Mouse (Mus musculus): Measurements from ENCODE around the gene Fars2. TPM values are rescaled to one million over a fixed set of nuclear protein-coding genes. Genes with fewer than 3 reads are reported as not detected.

Gene Fars2
- total and polyA plus RNA-seq, 3 experiments = 32.0 to 57.6 (median 54.6) TPM

DNA sequence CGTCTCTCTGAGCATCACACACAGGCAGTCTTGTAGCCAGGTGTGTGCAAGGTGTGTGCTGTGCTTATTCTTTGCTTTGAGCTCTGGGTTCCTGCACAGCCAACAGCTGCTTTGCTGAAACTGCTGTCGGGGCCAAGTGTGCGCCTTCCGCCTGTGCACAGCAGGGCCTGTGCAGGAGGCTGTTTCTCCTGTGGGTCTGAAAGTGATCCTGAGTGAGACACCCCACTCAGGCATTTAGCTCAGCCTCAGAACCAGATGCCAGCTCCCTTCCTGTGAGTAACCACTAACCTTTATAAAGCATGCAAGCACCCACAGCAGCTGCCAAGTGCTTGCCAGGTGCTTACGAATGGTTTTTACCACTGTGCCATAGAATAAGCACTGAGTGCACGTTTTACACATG, 249.1 kb downstream of the Fars2 start:
- H3K4me1 ChIP-seq (ENCODE audit: insufficient read depth, low read depth, low read length) = no peaks in the 10 kb centered on the region; the same call in 1 of the 2 replicates
- DNase-seq (ENCODE audit: low spot score) = no peak
- H3K9me3 ChIP-seq (replicated peaks) = no peaks in the 10 kb centered on the region
- no peak overlapping the region for H3K4me3 ChIP-seq (ENCODE audit: low read depth, low read length)
- no peak for ATAC-seq (ENCODE audit: extremely low read depth, insufficient number of reproducible peaks, low FRiP score, poor library complexity, severe bottlenecking)
- H3K27me3 ChIP-seq (ENCODE audit: insufficient read depth, low read length) = no peaks in the 10 kb centered on the region
- no peak for TF ChIP-seq TAL1 (conservative IDR thresholded peaks at IDR 0.05; ENCODE audit: low read depth, low read length)
- no peak for TF ChIP-seq GATA2 (IDR thresholded peaks at IDR 0.05; ENCODE audit: borderline replicate concordance, low read depth, low read length)
- no peak for TF ChIP-seq GATA1 (IDR thresholded peaks at IDR 0.05; ENCODE audit: borderline replicate concordance, low read length)
- TF ChIP-seq POLR2AphosphoS5 (IDR thresholded peaks at IDR 0.05; ENCODE audit: insufficient replicate concordance, low read depth, low read length) = no peak
- no peak for TF ChIP-seq CTCF (IDR thresholded peaks at IDR 0.05; ENCODE audit: low read depth, low read length)
- H3K36me3 ChIP-seq (replicated peaks) = peaks cover 16% of the 10 kb centered on the region

DNA sequence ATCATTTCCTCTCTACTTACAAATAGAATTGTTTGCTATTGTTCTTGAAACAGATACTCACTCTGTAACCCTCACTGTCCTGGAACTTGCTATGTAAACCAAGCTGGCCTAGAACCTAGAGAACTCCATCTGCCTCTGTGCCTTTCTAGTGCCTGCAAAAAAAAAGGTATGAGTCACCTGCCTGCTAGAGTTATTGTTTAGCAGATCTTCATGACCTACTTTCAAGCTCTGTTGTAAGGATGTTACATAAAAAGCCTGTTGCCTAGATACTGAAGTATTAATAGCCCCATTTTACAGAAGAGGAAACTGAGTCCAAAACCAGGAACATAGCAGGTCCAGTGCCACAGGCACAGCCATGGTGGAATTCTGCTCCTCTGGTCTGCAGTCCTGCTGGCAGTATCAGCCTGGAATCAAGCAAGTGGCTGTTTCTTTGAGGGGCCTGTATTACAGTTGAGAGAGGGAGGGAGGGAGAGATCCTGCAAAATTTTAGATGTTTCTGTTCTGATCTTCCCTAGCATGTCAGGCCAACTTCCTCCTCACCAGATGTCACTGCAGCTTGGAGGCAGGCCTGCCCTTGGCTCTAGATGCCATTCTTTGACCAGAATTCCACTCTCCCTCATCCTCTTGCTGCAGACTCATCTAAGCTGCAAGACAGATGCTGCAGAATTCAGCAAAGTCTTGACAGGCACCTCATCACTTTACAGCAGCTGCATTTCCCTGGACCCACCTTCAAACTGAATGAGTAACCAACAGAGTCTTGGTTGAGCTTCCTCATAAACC, 250.7 kb downstream of the Fars2 start:
- ATAC-seq (ENCODE audit: extremely low read depth, insufficient number of reproducible peaks, low FRiP score, poor library complexity, severe bottlenecking) = no peak
- TF ChIP-seq TAL1 (conservative IDR thresholded peaks at IDR 0.05; ENCODE audit: low read depth, low read length) = no peak
- no peak for TF ChIP-seq CTCF (IDR thresholded peaks at IDR 0.05; ENCODE audit: low read depth, low read length)
- no peak for TF ChIP-seq GATA2 (IDR thresholded peaks at IDR 0.05; ENCODE audit: borderline replicate concordance, low read depth, low read length)
- TF ChIP-seq GATA1 (IDR thresholded peaks at IDR 0.05; ENCODE audit: borderline replicate concordance, low read length) = no peak
- no peak for TF ChIP-seq POLR2AphosphoS5 (IDR thresholded peaks at IDR 0.05; ENCODE audit: insufficient replicate concordance, low read depth, low read length)
- Histone ChIP-seq H3K4me3 (ENCODE audit: low read depth, low read length) (no peak overlapping the region), H3K36me3 (replicated peaks) (peaks cover 13% of the 10 kb centered on the region), H3K9me3 (replicated peaks) (no peaks in the 10 kb centered on the region), H3K4me1 (ENCODE audit: insufficient read depth, low read depth, low read length) (no peaks in the 10 kb centered on the region; the same call in 1 of the 2 replicates), H3K27me3 (ENCODE audit: insufficient read depth, low read length) (no peaks in the 10 kb centered on the region)
- no peak for DNase-seq (ENCODE audit: low spot score)

DNA sequence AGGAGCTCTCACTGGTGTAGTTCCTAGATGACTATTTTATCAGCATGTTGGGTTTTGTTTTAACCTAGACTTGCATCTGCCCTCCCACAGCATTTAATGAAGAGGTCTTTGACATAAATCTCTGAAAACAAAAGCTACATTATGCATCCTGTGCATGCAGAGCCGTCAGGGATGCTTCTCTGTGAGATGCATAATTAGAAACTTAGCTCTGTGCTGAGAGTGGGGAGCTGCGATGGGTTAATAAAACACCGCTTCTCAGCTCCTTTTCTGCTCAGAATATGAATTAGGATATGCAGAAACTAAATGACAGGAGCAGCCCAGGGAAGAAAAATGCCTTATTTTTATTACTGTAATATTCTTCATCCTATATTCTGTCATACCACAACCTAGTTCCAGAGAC, 251.6 kb downstream of the Fars2 start:
- Histone ChIP-seq H3K36me3 (replicated peaks) (peaks cover 8% of the 10 kb centered on the region), H3K9me3 (replicated peaks) (no peaks in the 10 kb centered on the region), H3K4me3 (ENCODE audit: low read depth, low read length) (no peak overlapping the region), H3K27me3 (ENCODE audit: insufficient read depth, low read length) (no peaks in the 10 kb centered on the region), H3K4me1 (ENCODE audit: insufficient read depth, low read depth, low read length) (no peaks in the 10 kb centered on the region; the same call in 1 of the 2 replicates)
- TF ChIP-seq CTCF (IDR thresholded peaks at IDR 0.05; ENCODE audit: low read depth, low read length) = no peak
- no peak for TF ChIP-seq GATA2 (IDR thresholded peaks at IDR 0.05; ENCODE audit: borderline replicate concordance, low read depth, low read length)
- TF ChIP-seq GATA1 (IDR thresholded peaks at IDR 0.05; ENCODE audit: borderline replicate concordance, low read length) = no peak
- TF ChIP-seq POLR2AphosphoS5 (IDR thresholded peaks at IDR 0.05; ENCODE audit: insufficient replicate concordance, low read depth, low read length) = no peak
- TF ChIP-seq TAL1 (conservative IDR thresholded peaks at IDR 0.05; ENCODE audit: low read depth, low read length) = no peak
- ATAC-seq (ENCODE audit: extremely low read depth, insufficient number of reproducible peaks, low FRiP score, poor library complexity, severe bottlenecking) = no peak
- DNase-seq (ENCODE audit: low spot score) = no peak

DNA sequence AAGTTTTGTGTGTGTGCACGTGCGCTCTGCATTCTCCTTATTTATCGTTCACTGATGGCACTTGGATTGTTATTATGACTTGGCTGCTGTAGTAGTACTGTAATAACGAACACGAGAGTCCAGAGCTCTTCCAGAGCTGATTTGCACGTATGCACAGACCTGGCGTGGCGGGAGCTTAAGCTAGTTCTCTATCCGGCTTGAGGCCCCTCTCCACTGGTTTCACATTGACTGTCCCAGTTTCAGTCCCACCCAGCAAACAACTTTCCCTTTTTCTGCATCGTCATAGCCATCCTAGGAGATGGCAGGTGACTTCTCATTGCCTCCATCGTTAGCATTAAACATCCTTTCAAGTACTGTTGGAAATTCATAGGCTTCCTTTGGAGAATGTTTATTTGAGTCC, 252.2 kb downstream of the Fars2 start:
- ATAC-seq (ENCODE audit: extremely low read depth, insufficient number of reproducible peaks, low FRiP score, poor library complexity, severe bottlenecking) (no peak), DNase-seq (ENCODE audit: low spot score) (no peak)
- peaks cover 7% of the 10 kb centered on the region for H3K36me3 ChIP-seq (replicated peaks)
- no peak overlapping the region for H3K4me3 ChIP-seq (ENCODE audit: low read depth, low read length)
- H3K4me1 ChIP-seq (ENCODE audit: insufficient read depth, low read depth, low read length) = no peaks in the 10 kb centered on the region; the same call in 1 of the 2 replicates
- TF ChIP-seq TAL1 (conservative IDR thresholded peaks at IDR 0.05; ENCODE audit: low read depth, low read length) (no peak), GATA1 (IDR thresholded peaks at IDR 0.05; ENCODE audit: borderline replicate concordance, low read length) (no peak), POLR2AphosphoS5 (IDR thresholded peaks at IDR 0.05; ENCODE audit: insufficient replicate concordance, low read depth, low read length) (no peak)
- H3K9me3 ChIP-seq (replicated peaks) = no peaks in the 10 kb centered on the region
- no peaks in the 10 kb centered on the region for H3K27me3 ChIP-seq (ENCODE audit: insufficient read depth, low read length)

DNA sequence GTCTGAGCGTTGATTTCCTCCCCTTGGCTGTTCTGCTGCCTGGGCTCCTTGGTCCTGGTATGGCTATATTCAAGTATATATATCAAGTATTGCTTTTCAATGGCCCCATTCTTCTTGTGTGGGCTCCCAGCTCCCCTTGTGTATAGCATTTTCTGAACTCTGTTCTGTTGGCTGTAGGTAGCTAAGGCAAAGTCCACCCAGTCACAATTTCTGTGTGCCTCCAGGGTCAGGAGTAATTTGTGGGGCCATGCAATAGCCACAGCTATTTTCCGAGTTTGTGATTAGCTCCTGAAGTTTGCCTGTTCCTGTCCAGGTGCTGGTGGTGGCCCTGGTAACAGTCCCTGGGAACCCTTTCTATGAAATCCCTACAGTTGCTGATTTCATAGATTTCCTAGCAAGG, 266.0 kb downstream of the Fars2 start:
- H3K4me3 ChIP-seq (ENCODE audit: low read depth, low read length) = no peak overlapping the region
- DNase-seq (ENCODE audit: low spot score) (no peak), ATAC-seq (ENCODE audit: extremely low read depth, insufficient number of reproducible peaks, low FRiP score, poor library complexity, severe bottlenecking) (no peak)
- no peaks in the 10 kb centered on the region for H3K27me3 ChIP-seq (ENCODE audit: insufficient read depth, low read length)
- H3K4me1 ChIP-seq (ENCODE audit: insufficient read depth, low read depth, low read length) = no peaks in the 10 kb centered on the region
- H3K9me3 ChIP-seq (replicated peaks) = no peaks in the 10 kb centered on the region
- peaks cover 7% of the 10 kb centered on the region for H3K36me3 ChIP-seq (replicated peaks)
- no peak for TF ChIP-seq GATA1 (IDR thresholded peaks at IDR 0.05; ENCODE audit: borderline replicate concordance, low read length)
- TF ChIP-seq GATA2 (IDR thresholded peaks at IDR 0.05; ENCODE audit: borderline replicate concordance, low read depth, low read length) = no peak
- TF ChIP-seq CTCF (IDR thresholded peaks at IDR 0.05; ENCODE audit: low read depth, low read length) = no peak
- no peak for TF ChIP-seq TAL1 (conservative IDR thresholded peaks at IDR 0.05; ENCODE audit: low read depth, low read length)

DNA sequence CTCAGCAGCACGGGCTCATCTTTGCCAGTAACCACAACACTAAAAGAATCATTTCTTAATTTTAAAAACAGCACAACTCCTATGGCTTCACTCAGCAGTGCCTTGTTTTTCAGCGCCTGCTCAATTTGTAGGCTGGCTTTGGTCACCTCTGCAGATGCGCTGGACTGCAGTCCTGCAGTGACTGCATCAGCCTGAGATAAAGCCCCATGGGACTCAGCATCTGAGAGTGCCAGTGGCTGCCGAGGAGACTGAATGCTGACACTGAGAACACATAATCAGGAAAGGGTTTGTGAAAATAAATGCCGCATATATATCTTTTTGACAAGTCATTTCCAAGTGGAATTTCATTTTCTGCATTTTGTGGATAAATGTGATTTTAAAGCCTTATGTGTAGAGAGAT, 268.9 kb downstream of the Fars2 start:
- Histone ChIP-seq H3K4me1 (ENCODE audit: insufficient read depth, low read depth, low read length) (no peaks in the 10 kb centered on the region), H3K9me3 (replicated peaks) (no peaks in the 10 kb centered on the region), H3K4me3 (ENCODE audit: low read depth, low read length) (no peak overlapping the region), H3K36me3 (replicated peaks) (peaks cover 12% of the 10 kb centered on the region), H3K27me3 (ENCODE audit: insufficient read depth, low read length) (no peaks in the 10 kb centered on the region)
- DNase-seq (ENCODE audit: low spot score) = no peak
- ATAC-seq (ENCODE audit: extremely low read depth, insufficient number of reproducible peaks, low FRiP score, poor library complexity, severe bottlenecking) = no peak
- TF ChIP-seq POLR2AphosphoS5 (IDR thresholded peaks at IDR 0.05; ENCODE audit: insufficient replicate concordance, low read depth, low read length) (no peak), CTCF (IDR thresholded peaks at IDR 0.05; ENCODE audit: low read depth, low read length) (no peak), TAL1 (conservative IDR thresholded peaks at IDR 0.05; ENCODE audit: low read depth, low read length) (no peak), GATA2 (IDR thresholded peaks at IDR 0.05; ENCODE audit: borderline replicate concordance, low read depth, low read length) (no peak), GATA1 (IDR thresholded peaks at IDR 0.05; ENCODE audit: borderline replicate concordance, low read length) (no peak)
